Mouse (Mus musculus) erythroblast, embryonic 14.5 days (primary cell): Measurements from ENCODE around the gene Rad51ap2. TPM values are rescaled to one million over a fixed set of nuclear protein-coding genes. Genes with fewer than 3 reads are reported as not detected.

ENCODE experiments used
- H3K27me3 ChIP-seq: 2 replicates; pipeline ENCODE4 v1.6.1; 2012; ENCODE audit warnings: inconsistent platforms; ENCODE audit not compliant: control insufficient read depth
- H3K36me3 ChIP-seq: 2 replicates; pipeline ENCODE4 v1.6.1; 2012; ENCODE audit warnings: mild to moderate bottlenecking, inconsistent platforms; ENCODE audit not compliant: control insufficient read depth
- H3K4me1 ChIP-seq: 2 replicates; pipeline ENCODE4 v1.6.1; 2012; ENCODE audit warnings: inconsistent platforms; ENCODE audit not compliant: control insufficient read depth
- H3K4me3 ChIP-seq: replicated peaks from 2 replicates; pipeline ENCODE3; 2012; ENCODE audit warnings: moderate library complexity, mild to moderate bottlenecking, inconsistent platforms
- H3K9me3 ChIP-seq: 2 replicates; pipeline ENCODE4 v1.6.1; 2012; ENCODE audit warnings: low read length, inconsistent platforms, mixed read lengths; ENCODE audit not compliant: control insufficient read depth
- GATA1 ChIP-seq: IDR thresholded peaks from 2 replicates; pipeline ENCODE4 v1.6.1; 2012; ENCODE audit warnings: low read length, inconsistent platforms, mixed read lengths
- TAL1 ChIP-seq: IDR thresholded peaks from 3 replicates; pipeline ENCODE4 v1.6.1; 2012; ENCODE audit warnings: low read length, inconsistent platforms, mixed read lengths
- polyA plus RNA-seq: library from polyadenylated mRNA; stranded (reverse); fragments of >175 nt; gene quantifications from 2 replicates; pipeline ENCODE4 v1.2.3, GENCODE M21; 2012

Gene Rad51ap2
- not detected in 2 replicates for polyA plus RNA-seq

DNA sequence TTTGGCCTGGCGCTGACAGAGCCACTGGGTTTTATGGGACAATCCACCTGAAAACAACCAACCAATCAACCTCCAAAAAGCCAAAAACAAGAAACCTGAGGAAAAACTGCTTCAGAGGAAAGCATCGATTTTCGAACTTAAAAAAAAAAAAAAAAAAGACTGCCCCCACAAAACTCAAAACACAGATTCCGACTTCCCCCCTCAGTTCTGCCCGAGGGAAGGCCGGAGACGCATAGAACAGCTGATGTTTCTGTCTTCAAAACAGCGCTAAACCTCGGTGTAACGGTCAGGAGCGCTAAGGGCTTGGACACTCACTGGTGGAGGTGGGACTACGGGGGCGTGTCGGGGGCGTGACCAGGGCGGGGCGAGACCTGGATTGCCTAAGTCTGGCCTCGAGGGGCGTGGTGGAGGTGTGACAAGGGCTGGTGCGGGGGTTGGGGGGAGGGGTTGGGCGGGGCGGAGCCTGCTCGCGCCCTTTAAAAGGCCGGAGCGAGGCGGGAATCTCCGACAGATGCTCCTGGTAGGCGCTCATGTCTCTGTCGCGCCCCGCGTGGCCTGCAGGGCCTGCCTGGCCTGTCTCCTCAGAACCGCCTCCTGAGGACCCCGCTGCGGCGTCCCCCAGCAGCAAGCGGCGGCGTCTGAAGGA is at the start of gene Rad51ap2:
Rad51ap2 (plus strand) TSS at position 531 of the 646 bp plus-strand sequence.
- no peaks in the 10 kb centered on the region for H3K36me3 ChIP-seq
- peaks cover 14% of the 10 kb centered on the region for H3K27me3 ChIP-seq
- no peaks in the 10 kb centered on the region for H3K9me3 ChIP-seq
- peaks cover 5% of the 10 kb centered on the region for H3K4me1 ChIP-seq
- H3K4me3 ChIP-seq, result peak within 1 kb of the TSS; percentile 18
- no peak for TF ChIP-seq GATA1

DNA sequence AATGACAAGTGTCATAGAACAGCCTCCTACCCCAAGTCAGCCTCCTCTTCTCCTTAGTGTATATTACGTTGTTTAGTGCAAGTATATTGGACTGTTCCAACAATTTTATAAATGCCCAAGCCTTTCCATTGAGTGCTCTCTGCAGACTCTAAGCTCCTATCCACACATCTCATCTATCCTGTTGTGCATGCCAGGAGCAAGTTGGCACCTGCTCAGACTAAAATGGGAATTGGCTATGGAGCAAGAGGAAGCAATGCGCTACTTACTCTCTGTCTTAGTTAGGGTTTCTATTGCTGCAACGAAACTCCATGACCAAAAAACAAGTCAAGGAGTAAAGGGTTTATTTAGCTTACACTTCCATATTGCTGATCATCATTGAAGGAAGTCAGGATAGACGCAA is 48.2 kb upstream of the Rad51ap2 start:
- Histone ChIP-seq H3K27me3 (no peaks in the 10 kb centered on the region), H3K4me1 (no peaks in the 10 kb centered on the region), H3K36me3 (no peaks in the 10 kb centered on the region), H3K9me3 (no peaks in the 10 kb centered on the region; the same call in 1 of the 2 replicates), H3K4me3 (no peak overlapping the region)
- TF ChIP-seq GATA1 (no peak), TAL1 (no peak)

DNA sequence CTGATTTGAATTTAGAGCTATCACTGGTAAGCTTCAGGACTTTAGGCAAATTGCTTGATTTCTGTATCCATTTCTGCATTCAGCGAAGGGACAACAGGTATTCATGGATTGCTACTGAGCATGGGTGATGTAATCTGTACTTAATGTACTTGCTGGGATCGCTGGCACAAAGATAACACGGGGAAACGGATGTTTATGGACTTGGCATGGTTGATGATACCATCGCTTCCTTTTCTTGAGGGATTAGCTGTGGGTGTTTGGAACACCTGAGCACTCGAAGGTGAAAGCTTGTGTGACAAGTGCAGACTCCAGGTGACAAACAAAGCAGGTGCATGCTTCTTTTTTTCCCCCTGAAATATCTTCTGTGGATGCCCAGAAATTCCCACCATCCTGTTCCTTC is 37.8 kb upstream of the Rad51ap2 start:
- H3K9me3 ChIP-seq, result peaks cover 3% of the 10 kb centered on the region
- no peak overlapping the region for H3K4me3 ChIP-seq
- H3K27me3 ChIP-seq, result no peaks in the 10 kb centered on the region
- TF ChIP-seq GATA1 (no peak), TAL1 (no peak)
- no peaks in the 10 kb centered on the region for H3K4me1 ChIP-seq
- no peaks in the 10 kb centered on the region for H3K36me3 ChIP-seq

DNA sequence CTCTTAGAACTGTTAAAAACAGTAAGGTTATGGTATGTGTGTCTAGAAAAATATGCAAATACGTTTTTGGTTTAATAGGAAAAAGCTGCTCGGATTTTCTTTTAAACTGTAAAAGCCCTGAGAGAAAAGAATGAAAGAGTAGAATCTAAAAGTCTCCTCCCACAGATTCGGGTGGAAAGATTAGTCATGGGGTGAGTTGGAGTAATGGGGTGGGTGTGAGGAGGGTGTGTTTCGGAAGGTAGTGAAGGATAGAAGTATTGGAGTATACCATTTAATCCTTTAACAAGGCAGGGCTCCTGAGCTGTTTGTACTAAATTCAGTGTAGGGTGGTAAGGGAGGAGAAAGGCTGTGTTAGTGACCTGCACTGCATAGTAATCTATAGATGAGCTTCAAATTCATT is 28.5 kb upstream of the Rad51ap2 start:
- no peaks in the 10 kb centered on the region for H3K9me3 ChIP-seq

DNA sequence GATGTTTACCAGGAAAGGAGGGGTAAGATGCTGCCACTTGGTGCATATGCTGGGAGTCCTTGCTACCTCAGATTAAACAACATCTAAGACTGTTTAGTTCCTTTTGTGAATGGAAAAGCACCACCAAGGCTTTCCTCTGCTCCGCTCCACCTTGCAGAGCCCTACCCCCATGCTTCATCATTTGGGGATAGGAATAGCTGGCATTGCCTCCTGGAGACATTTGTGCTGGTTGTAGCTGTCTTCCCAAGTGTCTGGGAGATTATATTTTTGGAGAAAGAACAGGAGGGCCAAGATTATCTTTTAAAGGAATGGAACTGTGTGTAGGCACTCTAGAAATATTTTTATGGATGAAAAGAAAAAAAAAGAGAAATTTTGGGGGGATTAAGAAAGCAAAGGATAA is 22.8 kb upstream of the Rad51ap2 start:
- no peaks in the 10 kb centered on the region for H3K9me3 ChIP-seq
- no peak for TF ChIP-seq GATA1
- no peak for TF ChIP-seq TAL1
- no peaks in the 10 kb centered on the region for H3K4me1 ChIP-seq
- H3K4me3 ChIP-seq, result no peak overlapping the region
- peaks cover 30% of the 10 kb centered on the region for H3K27me3 ChIP-seq
- no peaks in the 10 kb centered on the region for H3K36me3 ChIP-seq

More for the DNA sequence above, 28.5 kb upstream of the Rad51ap2 start:
- no peaks in the 10 kb centered on the region for H3K4me1 ChIP-seq
- H3K4me3 ChIP-seq, result no peak overlapping the region
- TF ChIP-seq GATA1 (no peak), TAL1 (no peak)
- H3K27me3 ChIP-seq, result no peaks in the 10 kb centered on the region
- H3K36me3 ChIP-seq, result no peaks in the 10 kb centered on the region

DNA sequence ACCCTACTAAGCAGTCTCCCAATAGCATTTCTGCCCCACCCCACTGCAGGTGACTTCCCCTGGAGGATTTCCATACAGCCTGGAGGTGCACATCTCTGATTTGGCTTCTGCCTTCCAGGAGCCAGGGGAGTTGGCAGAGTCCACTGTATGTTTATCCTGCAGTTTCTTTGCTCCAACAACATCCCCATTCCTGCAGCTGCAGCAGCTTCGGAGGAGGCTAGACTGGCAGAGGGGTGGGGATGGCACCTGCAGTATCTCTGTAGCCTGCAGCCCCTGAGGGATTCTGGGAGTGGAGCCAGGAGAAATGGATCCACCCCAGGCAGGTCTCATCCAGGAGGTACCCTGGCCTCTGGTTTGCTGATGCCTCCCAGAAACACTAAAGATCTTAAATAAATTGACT is 22.2 kb upstream of the Rad51ap2 start:
- no peak overlapping the region for H3K4me3 ChIP-seq
- no peak for TF ChIP-seq GATA1
- no peak for TF ChIP-seq TAL1

DNA sequence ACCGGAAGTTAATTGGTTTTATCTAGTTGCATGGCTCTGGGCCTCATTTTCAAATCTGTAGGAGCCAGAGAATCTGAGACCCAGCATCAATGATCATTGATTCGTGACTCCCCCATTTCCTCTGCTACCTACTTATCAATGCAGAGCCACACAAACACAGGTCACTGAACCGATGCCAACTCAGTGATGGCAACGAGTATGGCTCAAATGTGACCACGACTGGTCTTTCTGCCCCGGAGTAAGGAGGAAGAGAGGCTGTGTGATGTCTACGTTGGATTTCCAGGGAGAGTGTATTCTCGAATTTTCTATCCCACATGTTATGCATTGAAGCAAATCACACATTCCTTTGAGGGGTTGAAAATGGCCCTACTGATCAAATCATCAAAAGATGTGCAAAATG is 21.4 kb upstream of the Rad51ap2 start:
- TF ChIP-seq TAL1 (no peak), GATA1 (no peak)
- no peak overlapping the region for H3K4me3 ChIP-seq
- H3K36me3 ChIP-seq, result no peaks in the 10 kb centered on the region
- peaks cover 33% of the 10 kb centered on the region for H3K27me3 ChIP-seq
- no peaks in the 10 kb centered on the region for H3K4me1 ChIP-seq
- no peaks in the 10 kb centered on the region for H3K9me3 ChIP-seq

More for the DNA sequence above, 22.2 kb upstream of the Rad51ap2 start:
- H3K9me3 ChIP-seq, result no peaks in the 10 kb centered on the region
- H3K36me3 ChIP-seq, result no peaks in the 10 kb centered on the region
- H3K4me1 ChIP-seq, result no peaks in the 10 kb centered on the region
- peaks cover 32% of the 10 kb centered on the region for H3K27me3 ChIP-seq

DNA sequence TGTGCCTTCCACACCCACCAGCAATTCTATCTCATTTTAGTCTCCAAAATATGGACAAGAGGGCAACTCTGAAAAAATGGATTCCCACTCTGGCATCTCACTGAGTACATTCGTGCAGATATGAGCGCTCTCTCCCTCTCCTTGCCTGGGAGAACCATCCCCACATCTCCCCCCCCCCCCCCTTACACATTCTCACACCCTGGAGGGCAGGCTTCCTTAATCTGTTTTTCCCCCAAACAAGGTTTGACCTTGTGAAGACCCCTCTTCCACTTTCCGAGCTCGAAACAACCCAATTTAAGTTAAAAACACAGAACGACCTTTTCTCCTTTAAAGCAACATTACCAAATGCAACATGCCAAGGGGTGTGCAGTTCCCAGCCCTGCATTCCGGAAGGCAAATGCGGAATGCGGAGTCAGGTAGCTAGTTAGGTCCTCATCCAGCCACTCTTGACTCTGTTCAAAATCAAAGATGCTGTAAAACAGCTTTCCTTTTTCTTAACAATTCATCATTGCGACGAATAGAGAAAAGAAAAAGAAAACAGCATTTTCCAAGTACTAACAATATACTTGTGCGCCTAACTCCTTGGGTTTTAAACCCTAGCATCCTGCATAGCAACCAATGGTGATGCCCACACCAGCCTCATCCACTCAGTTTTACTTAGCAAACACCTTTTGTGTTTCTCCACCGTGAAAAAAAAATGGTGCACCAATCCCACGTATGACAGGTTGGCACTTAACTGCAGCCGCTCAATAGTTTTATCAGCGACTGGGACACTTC is 20.4 kb upstream of the Rad51ap2 start:
- Histone ChIP-seq H3K4me3 (no peak overlapping the region), H3K27me3 (peaks cover 33% of the 10 kb centered on the region), H3K4me1 (no peaks in the 10 kb centered on the region), H3K36me3 (no peaks in the 10 kb centered on the region), H3K9me3 (no peaks in the 10 kb centered on the region)
- TF ChIP-seq GATA1, result no peak
- no peak for TF ChIP-seq TAL1

DNA sequence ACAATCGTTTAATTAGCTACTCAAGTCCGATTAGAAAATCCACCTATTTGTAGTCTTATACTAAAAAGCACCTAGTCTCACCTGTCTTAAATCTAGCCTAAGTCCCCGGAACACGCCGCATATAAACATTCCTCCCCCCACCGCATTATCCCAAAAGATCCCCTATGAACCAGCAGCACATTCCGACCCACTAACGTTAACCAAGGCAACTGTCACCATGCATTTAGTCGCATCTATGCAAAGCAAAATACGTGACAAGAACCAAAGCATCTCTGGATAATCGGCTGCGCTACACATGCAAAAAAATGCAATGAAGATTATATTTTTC is 19.9 kb upstream of the Rad51ap2 start:
- Histone ChIP-seq H3K4me3 (no peak overlapping the region), H3K27me3 (peaks cover 33% of the 10 kb centered on the region), H3K36me3 (no peaks in the 10 kb centered on the region), H3K9me3 (no peaks in the 10 kb centered on the region), H3K4me1 (no peaks in the 10 kb centered on the region)
- TF ChIP-seq TAL1 (no peak), GATA1 (no peak)
